Mouse (Mus musculus) limb, embryonic 15.5 days (tissue): ENCODE results near the gene Bcar3. TPM values are rescaled to one million over a fixed set of nuclear protein-coding genes. Genes with fewer than 3 reads are reported as not detected.

Source experiments
- ATAC-seq: fragments of 200-750 bp; cut with Nextera tagmentation; 2 replicates; pipeline ENCODE4 v1.8.0; 2017; ENCODE audit warnings: low read depth, moderate TSS enrichment; ENCODE audit not compliant: insufficient number of reproducible peaks, low FRiP score, low TSS enrichment
- H3K27ac ChIP-seq: fragments of 300-500 bp; sonication (generic); 2 replicates; pipeline ENCODE4 v1.5.1; 2015; ENCODE audit warnings: moderate library complexity, mild to moderate bottlenecking, inconsistent platforms
- H3K27me3 ChIP-seq: fragments of 300-500 bp; sonication (generic); 2 replicates; pipeline ENCODE4 v1.6.1; 2015; ENCODE audit warnings: inconsistent platforms
- H3K36me3 ChIP-seq: fragments of 300-500 bp; sonication (generic); 2 replicates; pipeline ENCODE4 v1.6.1; 2015; ENCODE audit warnings: inconsistent platforms
- H3K4me1 ChIP-seq: fragments of 300-500 bp; sonication (generic); 2 replicates; pipeline ENCODE4 v1.6.1; 2015; ENCODE audit warnings: inconsistent platforms
- H3K4me2 ChIP-seq: fragments of 300-500 bp; sonication (generic); 2 replicates; pipeline ENCODE4 v1.6.1; 2015; ENCODE audit warnings: mild to moderate bottlenecking, inconsistent platforms
- H3K4me3 ChIP-seq: fragments of 300-500 bp; sonication (generic); 2 replicates; pipeline ENCODE4 v1.5.1; 2015; ENCODE audit warnings: mild to moderate bottlenecking, inconsistent platforms
- H3K9ac ChIP-seq: fragments of 300-500 bp; sonication (generic); 2 replicates; pipeline ENCODE4 v1.6.1; 2015; ENCODE audit warnings: inconsistent platforms
- H3K9me3 ChIP-seq: fragments of 300-500 bp; sonication (generic); 2 replicates; pipeline ENCODE4 v1.6.1; 2016; ENCODE audit warnings: inconsistent platforms
- WGBS: fragments of 180-500 bp; shearing (Covaris S2); methylation state at CpG from one replicate; pipeline ENCODE4 v1.1.7; 2015; 5-methylcytosine and 5-hydroxymethylcytosine counted together
- polyA plus RNA-seq: library from polyadenylated mRNA; unstranded; fragments of >200 nt; fragmentation: Nextera tagmentation; extraction: Ambion mirVana; gene quantifications from 2 replicates; pipeline ENCODE4 v1.2.1, GENCODE M21; 2015

The Bcar3 gene
- polyA plus RNA-seq, 1 experiment from 2014 or later = 7.8 TPM

DNA sequence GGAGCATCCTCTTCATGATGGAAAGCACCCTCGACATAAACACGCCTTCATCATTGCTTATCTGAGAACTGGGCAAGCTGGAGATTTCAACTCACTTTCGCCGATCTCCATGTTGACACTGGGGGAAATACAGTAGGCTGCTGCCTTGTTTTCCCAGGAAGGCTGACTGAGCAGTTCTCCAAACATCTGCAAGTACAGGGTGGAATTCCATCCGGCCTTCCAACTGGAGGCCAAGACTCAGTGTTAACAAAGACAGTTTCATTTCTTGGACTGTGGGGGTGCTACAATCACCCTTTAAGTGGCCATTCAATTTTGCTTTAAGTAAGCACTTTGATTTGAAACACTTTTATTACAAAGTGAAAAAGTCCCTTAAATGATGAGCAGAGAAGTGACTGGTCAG is 50.4 kb downstream of the Bcar3 start:
- WGBS = 85% methylated on average over 5 of the region's 5 CpGs
- ATAC-seq = no peak
- H3K9me3 ChIP-seq = no peaks in the 10 kb centered on the region

DNA sequence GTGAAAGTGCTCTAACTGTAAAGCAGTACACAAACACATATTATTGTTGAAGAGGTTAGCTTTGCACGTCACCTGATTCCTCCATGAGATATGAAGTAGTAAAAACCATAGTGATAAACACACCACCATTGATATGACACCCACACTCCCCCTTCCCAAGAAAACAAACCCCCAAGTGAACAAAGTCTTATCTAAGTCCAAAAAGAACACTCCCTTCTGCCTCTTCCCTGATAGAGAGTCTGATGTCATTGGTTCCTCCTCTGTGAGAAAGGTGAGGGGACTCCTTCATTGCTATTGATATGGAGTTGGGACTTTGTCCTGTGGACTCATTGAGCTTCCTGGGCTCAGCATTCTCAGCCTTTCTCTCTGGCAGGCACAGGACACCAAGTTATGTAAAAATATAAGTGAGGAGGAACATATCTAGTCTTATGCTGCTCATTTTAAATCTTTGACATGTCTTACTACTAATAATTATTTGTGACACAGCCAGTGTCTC is 52.1 kb downstream of the Bcar3 start:
- H3K9me3 ChIP-seq = no peaks in the 10 kb centered on the region
- no peak overlapping the region for H3K4me3 ChIP-seq
- no peak overlapping the region for H3K27ac ChIP-seq
- ATAC-seq = no peak
- H3K4me1 ChIP-seq = no peaks in the 10 kb centered on the region
- no peak overlapping the region for H3K9ac ChIP-seq
- 88% methylated on average over 1 of the region's 1 CpGs for WGBS
- H3K27me3 ChIP-seq = no peaks in the 10 kb centered on the region
- H3K36me3 ChIP-seq = no peaks in the 10 kb centered on the region
- H3K4me2 ChIP-seq = no peak overlapping the region

More for the DNA sequence above, 50.4 kb downstream of the Bcar3 start:
- no peak overlapping the region for H3K9ac ChIP-seq
- H3K4me1 ChIP-seq = no peaks in the 10 kb centered on the region
- no peak overlapping the region for H3K27ac ChIP-seq
- no peak overlapping the region for H3K4me3 ChIP-seq
- no peaks in the 10 kb centered on the region for H3K36me3 ChIP-seq
- no peak overlapping the region for H3K4me2 ChIP-seq
- no peaks in the 10 kb centered on the region for H3K27me3 ChIP-seq

DNA sequence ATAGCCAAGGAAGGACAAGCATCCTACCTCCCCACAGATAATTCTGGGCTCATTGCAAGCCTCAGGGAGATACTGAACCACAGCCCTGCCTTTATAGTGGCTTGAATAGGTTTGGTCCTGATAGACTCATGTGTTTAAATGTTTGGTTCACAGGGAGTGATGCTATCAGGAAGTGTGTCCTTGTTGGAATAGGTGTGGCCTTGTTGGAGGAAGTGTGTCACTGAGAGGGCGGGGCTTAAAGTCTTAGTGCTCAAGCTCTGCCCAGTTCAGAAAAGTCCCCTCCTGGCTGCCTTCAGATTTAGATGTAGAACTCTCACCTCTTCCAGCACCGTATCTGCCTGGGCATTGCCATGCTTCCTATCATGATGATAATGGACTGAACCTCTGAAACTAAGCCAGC is 52.7 kb downstream of the Bcar3 start:
- no peak for ATAC-seq
- no peak overlapping the region for H3K4me2 ChIP-seq
- no peaks in the 10 kb centered on the region for H3K4me1 ChIP-seq
- H3K9me3 ChIP-seq = no peaks in the 10 kb centered on the region
- H3K9ac ChIP-seq = no peak overlapping the region
- no peak overlapping the region for H3K4me3 ChIP-seq
- H3K27ac ChIP-seq = no peak overlapping the region
- H3K36me3 ChIP-seq = no peaks in the 10 kb centered on the region
- H3K27me3 ChIP-seq = no peaks in the 10 kb centered on the region
- 88% methylated on average over 2 of the region's 2 CpGs for WGBS

DNA sequence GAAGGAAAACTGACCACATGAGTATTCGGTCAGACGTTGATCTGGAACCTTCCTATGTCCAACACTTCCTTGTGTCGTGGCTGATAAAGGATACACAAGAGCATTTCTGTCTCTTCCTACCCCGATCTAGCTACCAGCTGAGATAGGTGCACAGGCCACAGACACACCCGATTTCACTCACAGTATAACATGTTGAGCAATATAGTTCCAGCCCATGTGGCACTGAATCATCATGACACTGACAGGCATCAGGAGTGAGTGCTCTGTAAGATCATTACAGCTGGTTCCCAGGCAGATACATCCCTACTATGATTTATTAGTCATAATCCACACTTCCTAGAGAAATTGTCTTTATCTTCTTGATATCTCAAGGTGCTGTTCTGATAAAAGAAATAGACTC is 54.7 kb downstream of the Bcar3 start:
- H3K9me3 ChIP-seq = no peaks in the 10 kb centered on the region
- no peaks in the 10 kb centered on the region for H3K27me3 ChIP-seq
- no peaks in the 10 kb centered on the region for H3K36me3 ChIP-seq
- no peak for ATAC-seq
- H3K4me2 ChIP-seq = no peak overlapping the region
- 81% methylated on average over 5 of the region's 5 CpGs for WGBS
- H3K4me1 ChIP-seq = no peaks in the 10 kb centered on the region
- no peak overlapping the region for H3K9ac ChIP-seq
- H3K4me3 ChIP-seq = no peak overlapping the region
- no peak overlapping the region for H3K27ac ChIP-seq

DNA sequence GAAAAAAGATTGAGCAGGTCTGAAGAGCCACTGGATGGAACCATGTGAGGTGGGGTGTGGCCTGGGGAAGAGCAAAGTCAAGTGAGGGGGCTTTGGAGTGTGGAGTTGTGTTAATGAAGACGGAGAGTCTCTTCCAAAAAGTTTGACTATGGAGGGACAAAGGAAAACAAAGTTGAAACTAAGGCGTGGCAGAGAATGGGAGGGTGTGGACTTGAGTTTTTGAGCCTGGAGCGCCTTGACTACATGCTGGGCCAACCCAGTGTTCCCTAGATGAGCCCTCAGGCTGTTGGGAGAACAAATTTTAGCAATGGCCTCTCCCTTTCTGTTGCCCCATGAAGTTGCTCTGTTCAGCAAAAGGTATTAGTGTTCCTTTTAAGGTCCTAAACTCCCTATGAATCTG is 58.9 kb downstream of the Bcar3 start:
- no peak overlapping the region for H3K27ac ChIP-seq
- no peaks in the 10 kb centered on the region for H3K27me3 ChIP-seq
- H3K4me3 ChIP-seq = no peak overlapping the region
- no peak overlapping the region for H3K9ac ChIP-seq
- ATAC-seq = no peak
- H3K4me2 ChIP-seq = no peak overlapping the region
- H3K36me3 ChIP-seq = no peaks in the 10 kb centered on the region
- H3K4me1 ChIP-seq = no peaks in the 10 kb centered on the region
- WGBS = 85% methylated on average over 3 of the region's 3 CpGs
- no peaks in the 10 kb centered on the region for H3K9me3 ChIP-seq

DNA sequence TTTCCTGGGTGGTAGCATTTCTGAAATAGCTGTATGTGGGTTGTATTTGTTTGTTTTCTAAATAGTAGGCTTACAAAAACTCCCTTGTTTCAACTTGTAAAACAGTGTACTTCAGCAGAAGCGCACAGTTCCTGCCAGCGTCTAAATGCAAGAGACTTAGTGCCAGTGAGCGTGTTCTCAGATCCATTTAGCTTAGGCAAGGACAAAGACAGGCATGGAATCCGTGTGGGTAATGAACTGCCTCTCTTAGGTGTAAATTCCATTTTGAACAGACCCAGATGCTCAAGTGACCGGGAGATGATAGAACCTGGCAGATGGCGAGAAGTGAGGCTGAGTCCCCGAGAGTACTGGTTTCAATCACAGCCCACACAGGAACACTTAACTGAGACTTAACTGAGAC is 65.5 kb downstream of the Bcar3 start:
- Histone ChIP-seq H3K27me3 (no peaks in the 10 kb centered on the region), H3K4me3 (no peak overlapping the region), H3K9me3 (no peaks in the 10 kb centered on the region), H3K27ac (no peak overlapping the region), H3K4me1 (peaks cover 16% of the 10 kb centered on the region), H3K9ac (no peak overlapping the region), H3K4me2 (no peak overlapping the region), H3K36me3 (no peaks in the 10 kb centered on the region)
- ATAC-seq = no peak
- WGBS = 42% methylated on average over 7 of the region's 7 CpGs

GRCm38 (mm10) chr3:122359954-122360353 is 66.0 kb downstream of the Bcar3 start:
- H3K9ac ChIP-seq = no peak overlapping the region
- H3K4me3 ChIP-seq = no peak overlapping the region
- no peak overlapping the region for H3K27ac ChIP-seq
- no peak overlapping the region for H3K4me2 ChIP-seq
- no peaks in the 10 kb centered on the region for H3K27me3 ChIP-seq
- H3K4me1 ChIP-seq = peaks cover 16% of the 10 kb centered on the region
- WGBS = 72% methylated on average over 9 of the region's 9 CpGs
- no peak for ATAC-seq
- H3K36me3 ChIP-seq = no peaks in the 10 kb centered on the region
- no peaks in the 10 kb centered on the region for H3K9me3 ChIP-seq

GRCm38 (mm10) chr3:122360721-122361138 is 66.8 kb downstream of the Bcar3 start:
- H3K27ac ChIP-seq = no peak overlapping the region
- no peak overlapping the region for H3K4me2 ChIP-seq
- H3K9me3 ChIP-seq = no peaks in the 10 kb centered on the region
- H3K27me3 ChIP-seq = no peaks in the 10 kb centered on the region
- WGBS = 27% methylated on average over 5 of the region's 5 CpGs
- ATAC-seq = no peak; the same call in 1 of the 2 replicates
- H3K4me3 ChIP-seq = no peak overlapping the region
- peaks cover 22% of the 10 kb centered on the region for H3K4me1 ChIP-seq
- no peak overlapping the region for H3K9ac ChIP-seq
- no peaks in the 10 kb centered on the region for H3K36me3 ChIP-seq

DNA sequence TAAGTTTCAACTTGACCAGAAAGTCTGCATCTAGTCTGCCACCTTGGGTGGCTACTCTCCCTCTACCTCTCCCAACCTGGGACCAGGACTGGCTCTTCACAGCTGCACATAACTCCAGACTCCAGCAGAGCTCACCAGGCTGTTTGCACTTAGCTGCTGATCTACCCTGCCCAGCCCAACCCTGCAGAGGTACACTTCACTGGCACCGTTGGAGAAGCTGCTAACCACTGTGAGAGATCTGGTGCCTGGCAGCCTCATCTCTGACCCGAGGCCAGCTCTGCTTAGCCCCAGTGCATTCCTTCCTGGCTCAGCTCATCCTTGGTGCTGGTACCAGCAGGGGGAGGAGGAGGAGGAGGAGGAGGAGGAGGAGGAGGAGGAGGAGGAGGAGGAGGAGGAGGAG is 68.8 kb downstream of the Bcar3 start:
- 36% methylated on average over 2 of the region's 2 CpGs for whole genome bisulfite sequencing
- Histone ChIP-seq H3K9ac (no peak overlapping the region), H3K9me3 (no peaks in the 10 kb centered on the region), H3K4me1 (peaks cover 22% of the 10 kb centered on the region), H3K36me3 (no peaks in the 10 kb centered on the region), H3K27me3 (no peaks in the 10 kb centered on the region), H3K4me3 (no peak overlapping the region), H3K27ac (no peak overlapping the region), H3K4me2 (no peak overlapping the region)
- ATAC-seq = no peak; the same call in 1 of the 2 replicates

DNA sequence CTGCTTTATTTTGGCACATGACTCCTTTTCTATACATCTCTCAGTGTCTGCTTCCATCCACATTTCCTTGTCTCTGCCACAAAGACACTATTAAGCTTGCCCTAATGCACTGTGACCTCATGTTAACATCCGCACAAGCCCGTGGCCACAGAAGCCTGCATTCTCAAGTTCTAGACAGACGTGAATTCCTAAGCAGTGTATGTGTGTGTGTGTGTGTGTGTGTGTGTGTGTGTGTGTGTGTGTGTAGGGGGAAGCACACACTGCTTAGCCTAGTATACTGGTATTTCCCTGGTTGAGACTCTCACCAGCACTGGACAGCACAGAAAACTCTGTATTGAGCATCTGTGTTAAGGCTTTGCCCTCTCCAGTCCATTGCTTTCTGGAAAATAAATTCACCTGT is 70.6 kb downstream of the Bcar3 start:
- no peak for ATAC-seq
- WGBS = 50% methylated on average over 3 of the region's 3 CpGs
- no peak overlapping the region for H3K4me3 ChIP-seq

DNA sequence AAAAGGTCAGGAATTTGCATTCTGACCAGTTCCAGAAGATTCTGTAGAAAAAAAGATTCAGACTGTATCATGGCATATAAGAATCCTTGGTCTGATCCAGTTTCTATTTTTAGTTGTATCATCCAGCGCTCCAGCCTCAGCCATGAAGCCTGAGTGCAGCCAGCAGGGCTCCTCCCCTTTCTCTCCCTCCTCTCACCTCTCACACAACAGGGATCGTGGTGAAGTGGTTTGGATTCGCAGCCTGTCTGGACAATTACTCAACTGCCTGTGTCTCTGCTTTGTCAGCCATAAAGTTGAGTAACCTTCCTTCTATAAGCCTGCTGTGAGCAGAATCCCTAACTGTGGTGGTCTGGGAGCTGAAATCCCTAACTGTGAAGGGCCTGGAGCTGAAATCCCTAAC is 71.4 kb downstream of the Bcar3 start:
- H3K9me3 ChIP-seq = no peaks in the 10 kb centered on the region
- H3K27me3 ChIP-seq = no peaks in the 10 kb centered on the region
- ATAC-seq = no peak
- H3K4me2 ChIP-seq = no peak overlapping the region
- H3K4me1 ChIP-seq = peaks cover 17% of the 10 kb centered on the region
- H3K4me3 ChIP-seq = no peak overlapping the region
- no peak overlapping the region for H3K9ac ChIP-seq
- no peaks in the 10 kb centered on the region for H3K36me3 ChIP-seq
- H3K27ac ChIP-seq = no peak overlapping the region; the same call in 1 of the 2 replicates
- 11% methylated on average over 3 of the region's 3 CpGs for whole genome bisulfite sequencing

More for the DNA sequence above, 70.6 kb downstream of the Bcar3 start:
- Histone ChIP-seq H3K27me3 (no peaks in the 10 kb centered on the region), H3K36me3 (no peaks in the 10 kb centered on the region), H3K9ac (no peak overlapping the region), H3K4me2 (no peak overlapping the region), H3K4me1 (peaks cover 21% of the 10 kb centered on the region), H3K9me3 (no peaks in the 10 kb centered on the region), H3K27ac (no peak overlapping the region)

DNA sequence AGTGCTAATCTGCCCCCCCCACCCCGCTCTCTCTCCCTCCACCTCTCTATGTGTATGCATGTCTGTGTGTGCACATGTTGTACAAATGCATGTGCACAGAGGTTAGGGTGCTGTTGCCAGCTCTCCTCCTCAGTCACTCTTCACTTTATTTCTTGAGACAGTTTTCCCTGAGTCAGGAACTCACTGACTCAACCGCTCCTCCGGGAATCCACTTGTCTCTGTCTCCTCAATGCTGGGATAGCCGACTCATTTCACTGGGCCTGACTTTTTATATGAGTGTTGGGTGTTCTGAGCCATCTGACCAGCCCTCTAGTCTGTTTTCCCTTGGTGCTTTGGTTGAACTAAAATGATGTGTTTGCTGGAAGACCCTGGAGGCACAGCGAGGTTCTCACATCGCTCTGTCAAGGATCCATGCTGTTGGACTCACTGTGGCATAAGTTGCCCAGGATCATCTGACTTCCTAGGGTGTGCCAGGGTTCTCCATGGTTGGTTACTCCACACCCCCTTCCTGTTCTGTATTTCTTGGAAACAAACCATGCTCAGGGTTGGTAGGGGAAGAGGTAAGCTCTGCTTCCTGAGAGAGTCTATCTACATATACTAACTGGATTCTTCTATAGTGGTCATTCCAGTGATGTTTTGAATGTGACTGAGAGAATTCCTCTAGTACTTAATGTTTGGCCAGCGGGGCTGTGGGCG is 77.9 kb downstream of the Bcar3 start:
- Histone ChIP-seq H3K4me1 (peaks cover 11% of the 10 kb centered on the region), H3K36me3 (no peaks in the 10 kb centered on the region), H3K27ac (no peak overlapping the region), H3K27me3 (no peaks in the 10 kb centered on the region), H3K9me3 (no peaks in the 10 kb centered on the region), H3K4me3 (no peak overlapping the region), H3K9ac (no peak overlapping the region), H3K4me2 (no peak overlapping the region)
- no peak for ATAC-seq
- 87% methylated on average over 8 of the region's 8 CpGs for whole genome bisulfite sequencing

- Histone ChIP-seq H3K36me3 (no peaks in the 10 kb centered on the region), H3K4me1 (peaks cover 19% of the 10 kb centered on the region), H3K9ac (no peak overlapping the region), H3K4me3 (no peak overlapping the region), H3K27ac (no peak overlapping the region), H3K4me2 (no peak overlapping the region), H3K27me3 (no peaks in the 10 kb centered on the region), H3K9me3 (no peaks in the 10 kb centered on the region)
- 66% methylated on average over 4 of the region's 4 CpGs for WGBS
- no peak for ATAC-seq
These were observed 78.7 kb downstream of the Bcar3 start for GRCm38 (mm10) chr3:122372617-122373016.
